Mouse (Mus musculus) intestine, postnatal 0 days (tissue): ENCODE measurements around the gene Tcf25. TPM values are rescaled to one million over a fixed set of nuclear protein-coding genes. Genes with fewer than 3 reads are reported as not detected.

ENCODE experiments used
- ATAC-seq: fragments of 200-750 bp; cut with Nextera tagmentation; 2 replicates; pipeline ENCODE4 v1.8.0; 2017; ENCODE audit warnings: mild to moderate bottlenecking, moderate TSS enrichment, moderate library complexity
- H3K27ac ChIP-seq: fragments of 300-500 bp; sonication (generic); 2 replicates; pipeline ENCODE4 v1.5.1; 2014; ENCODE audit warnings: mild to moderate bottlenecking, low read depth, low read length, moderate library complexity
- H3K27me3 ChIP-seq: fragments of 300-500 bp; sonication (generic); replicated peaks from 2 replicates; pipeline ENCODE4 v1.6.1; 2014; ENCODE audit warnings: low read length, mixed read lengths; ENCODE audit not compliant: control insufficient read depth, insufficient read depth
- H3K36me3 ChIP-seq: fragments of 300-500 bp; sonication (generic); 2 replicates; pipeline ENCODE4 v1.6.1; 2014; ENCODE audit warnings: mild to moderate bottlenecking, moderate library complexity; ENCODE audit not compliant: control insufficient read depth, insufficient read depth
- H3K4me1 ChIP-seq: fragments of 300-500 bp; sonication (generic); replicated peaks from 2 replicates; pipeline ENCODE4 v1.6.1; 2014; ENCODE audit warnings: antibody characterized with exemption, low read length, mixed read lengths; ENCODE audit not compliant: control insufficient read depth, insufficient read depth
- H3K4me2 ChIP-seq: fragments of 300-500 bp; sonication (generic); replicated peaks from 2 replicates; pipeline ENCODE4 v1.6.1; 2014; ENCODE audit warnings: low read depth, mild to moderate bottlenecking, moderate library complexity
- H3K4me3 ChIP-seq: fragments of 300-500 bp; sonication (generic); 2 replicates; pipeline ENCODE4 v1.5.1; 2014; ENCODE audit warnings: low read depth, low read length
- H3K9ac ChIP-seq: fragments of 300-500 bp; sonication (generic); 2 replicates; pipeline ENCODE4 v1.6.1; 2014; ENCODE audit warnings: mild to moderate bottlenecking, low read depth, low read length
- H3K9me3 ChIP-seq: fragments of 300-500 bp; sonication (generic); 2 replicates; pipeline ENCODE4 v1.6.1; 2016; ENCODE audit warnings: mixed run types; ENCODE audit not compliant: control insufficient read depth
- CTCF ChIP-seq: sonication (generic); IDR thresholded peaks from 2 replicates; pipeline ENCODE4 v1.5.1; 2016; ENCODE audit warnings: low read depth, mild to moderate bottlenecking, control low read depth, antibody characterized with exemption, moderate library complexity
- WGBS: fragments of 180-500 bp; shearing (Covaris S2); extraction: QIAGEN DNeasy Blood & Tissue Kit; methylation state at CpG from one replicate; pipeline ENCODE4 v1.1.7; 2014; 5-methylcytosine and 5-hydroxymethylcytosine counted together
- polyA plus RNA-seq: library from polyadenylated mRNA; unstranded; fragments of >200 nt; fragmentation: Nextera tagmentation; extraction: Ambion mirVana; gene quantifications from 2 replicates; pipeline ENCODE4 v1.2.1, GENCODE M21; 2015

The Tcf25 gene
- polyA plus RNA-seq, 1 experiment from 2014 or later, result 147 TPM

DNA sequence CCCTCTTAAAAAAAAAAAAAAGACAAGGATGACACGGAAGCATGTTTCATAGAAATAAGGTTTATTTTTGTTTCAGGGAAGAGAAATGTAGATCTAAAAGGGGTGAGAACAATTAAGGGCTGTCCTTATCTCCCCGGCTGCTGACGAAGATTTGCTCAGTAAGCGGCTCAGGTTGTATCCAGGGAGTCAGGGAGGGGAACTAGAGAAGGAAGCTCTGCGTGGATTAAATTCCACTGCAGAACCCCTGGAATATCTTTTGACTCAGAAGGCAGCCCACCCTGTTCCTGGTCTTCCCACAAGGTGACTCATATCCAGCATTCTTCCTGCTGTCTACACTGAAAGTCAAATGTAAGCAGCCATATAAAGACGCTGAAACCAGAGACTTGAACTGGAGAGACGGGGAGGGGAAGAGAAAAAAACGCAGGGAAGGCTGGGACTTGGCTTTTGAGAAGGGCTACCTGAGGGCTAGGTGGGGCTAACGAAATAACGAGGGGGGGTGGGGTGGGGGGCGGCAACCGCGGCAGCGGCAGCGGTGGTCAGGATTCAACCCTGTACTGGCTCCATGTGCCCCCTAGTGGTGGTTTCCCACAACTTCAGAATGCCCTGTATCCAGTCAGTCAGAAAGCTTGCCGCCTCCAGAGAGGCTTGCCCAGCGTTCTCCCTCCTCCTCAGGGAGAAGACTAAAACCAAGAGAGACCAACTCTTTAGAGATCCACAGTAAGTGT is 48.7 kb downstream of the Tcf25 start:
- Histone ChIP-seq H3K27ac (no peak overlapping the region), H3K9ac (no peak overlapping the region), H3K27me3 (no peaks in the 10 kb centered on the region), H3K4me1 (no peaks in the 10 kb centered on the region), H3K4me3 (peak overlapping the region; percentile 25), H3K4me2 (peak overlapping the region; percentile 58), H3K9me3 (peaks cover under 1% of the 10 kb centered on the region; the same call in 1 of the 2 replicates), H3K36me3 (no peaks in the 10 kb centered on the region)
- 4% methylated on average over 17 of the region's 17 CpGs for WGBS
- peak; percentile 58; the same call in 1 of the 2 replicates for ATAC-seq
- TF ChIP-seq CTCF, result peak; percentile 77

DNA sequence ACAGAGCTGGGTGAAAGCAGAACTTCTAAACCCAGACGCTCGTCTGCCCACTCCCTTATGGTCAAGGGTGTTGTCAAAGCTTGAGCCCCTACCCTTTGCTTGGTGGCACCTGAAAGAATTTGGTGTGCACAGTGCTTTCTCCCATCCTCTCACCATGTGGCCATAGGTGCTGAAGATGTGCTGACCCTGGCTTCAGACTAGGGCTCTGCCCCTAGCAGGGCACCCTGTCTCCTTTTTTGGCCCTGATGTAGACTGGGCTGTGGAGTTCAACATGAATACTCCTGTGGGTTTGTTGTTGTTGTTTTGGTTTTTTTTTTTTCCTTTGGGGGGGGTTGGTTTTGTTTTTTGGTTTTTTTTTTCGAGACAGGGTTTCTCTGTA is 49.2 kb downstream of the Tcf25 start:
- Histone ChIP-seq H3K9ac (no peak overlapping the region), H3K36me3 (no peaks in the 10 kb centered on the region), H3K27me3 (no peaks in the 10 kb centered on the region), H3K4me3 (no peak overlapping the region), H3K27ac (no peak overlapping the region), H3K4me2 (peak overlapping the region; percentile 58), H3K9me3 (peaks cover 6% of the 10 kb centered on the region; the same call in 1 of the 2 replicates), H3K4me1 (no peaks in the 10 kb centered on the region)
- TF ChIP-seq CTCF, result no peak
- ATAC-seq, result no peak
- WGBS, result 11% methylated on average over 3 of the region's 3 CpGs

DNA sequence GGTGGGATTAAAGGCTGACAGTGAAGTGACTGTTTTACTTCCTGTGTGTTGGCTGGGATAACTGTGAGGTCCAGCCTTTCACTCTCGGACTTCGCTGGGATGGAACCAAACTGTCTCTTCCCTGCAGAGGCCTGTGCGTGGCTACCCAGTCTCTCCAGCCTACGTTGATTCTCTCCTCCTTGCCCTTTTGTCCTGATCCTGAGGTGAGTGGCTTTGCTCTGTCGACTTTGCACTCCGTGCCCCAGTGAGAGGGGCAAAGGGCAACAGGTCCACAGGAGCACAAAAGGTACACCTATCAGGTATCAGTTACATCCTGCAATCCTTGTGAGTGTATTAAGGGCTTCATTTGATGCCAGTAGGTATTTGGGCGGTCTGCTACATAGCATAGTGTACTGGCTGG is 49.9 kb downstream of the Tcf25 start, which contains the start of gene Def8:
Gene Def8 (plus strand): TSS at position 87 of the 400 bp plus-strand sequence.
- TF ChIP-seq CTCF, result no peak
- Histone ChIP-seq H3K4me2 (peak within 1 kb of the TSS; percentile 58), H3K9ac (no peak within 1 kb of the TSS), H3K9me3 (peaks cover 12% of the 10 kb centered on the region; the same call in 1 of the 2 replicates), H3K36me3 (no peaks in the 10 kb centered on the region), H3K4me3 (peak within 1 kb of the TSS; percentile 25), H3K4me1 (no peaks in the 10 kb centered on the region), H3K27ac (no peak within 1 kb of the TSS), H3K27me3 (no peaks in the 10 kb centered on the region)
- 66% methylated on average over 7 of the region's 7 CpGs for WGBS
- ATAC-seq, result 0 out of 2 replicates have a peak, but pooled peaks have one; percentile 29

DNA sequence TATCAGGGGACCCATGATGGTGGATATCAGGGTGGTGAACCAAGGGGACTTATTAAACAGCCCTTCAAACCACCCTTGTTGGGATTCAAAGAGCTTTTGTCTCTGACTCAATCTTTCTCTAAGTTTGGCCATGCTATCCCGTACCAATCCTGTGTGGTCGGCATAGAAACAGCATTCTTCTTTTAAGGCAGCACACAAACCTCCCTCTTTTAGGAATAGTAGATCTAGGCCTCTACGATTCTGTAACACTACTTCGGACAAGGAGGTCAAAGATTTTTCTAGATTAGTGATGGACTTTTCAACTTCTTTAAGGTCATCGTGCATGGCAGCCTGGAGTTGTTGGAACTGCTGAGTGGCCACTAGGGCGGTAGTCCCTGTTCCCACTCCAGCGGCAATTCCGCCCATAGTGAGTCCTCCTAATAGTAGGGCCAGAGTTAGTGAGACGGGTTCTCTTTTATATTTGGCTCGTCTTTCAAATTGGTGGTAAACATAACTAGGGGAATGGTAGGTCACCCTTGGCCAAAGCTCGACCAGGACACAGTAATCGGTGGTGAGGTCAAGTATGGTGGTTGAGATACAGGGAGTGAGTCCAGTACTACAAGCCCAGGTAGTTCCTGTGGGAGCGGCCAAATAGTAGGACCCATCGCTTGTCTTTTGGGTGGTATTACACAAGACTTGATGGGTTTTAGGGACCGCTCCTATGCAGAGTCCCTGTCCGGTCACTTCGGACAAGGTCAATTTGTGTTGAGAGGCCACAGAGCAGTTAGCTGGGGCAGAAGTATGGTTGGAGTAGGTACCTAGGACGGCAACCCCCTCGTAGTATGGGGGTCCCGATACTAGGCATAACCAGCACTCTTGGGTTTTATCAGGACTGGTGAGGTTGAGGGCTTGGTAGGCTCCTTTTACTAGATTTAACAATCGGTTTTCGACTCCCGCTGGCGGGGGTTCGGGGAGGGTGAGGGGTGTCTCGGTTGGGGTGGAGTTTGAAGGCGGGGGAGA is 53.3 kb downstream of the Tcf25 start:
- H3K9ac ChIP-seq, result no peak overlapping the region
- WGBS, result 97% methylated on average over 27 of the region's 27 CpGs

DNA sequence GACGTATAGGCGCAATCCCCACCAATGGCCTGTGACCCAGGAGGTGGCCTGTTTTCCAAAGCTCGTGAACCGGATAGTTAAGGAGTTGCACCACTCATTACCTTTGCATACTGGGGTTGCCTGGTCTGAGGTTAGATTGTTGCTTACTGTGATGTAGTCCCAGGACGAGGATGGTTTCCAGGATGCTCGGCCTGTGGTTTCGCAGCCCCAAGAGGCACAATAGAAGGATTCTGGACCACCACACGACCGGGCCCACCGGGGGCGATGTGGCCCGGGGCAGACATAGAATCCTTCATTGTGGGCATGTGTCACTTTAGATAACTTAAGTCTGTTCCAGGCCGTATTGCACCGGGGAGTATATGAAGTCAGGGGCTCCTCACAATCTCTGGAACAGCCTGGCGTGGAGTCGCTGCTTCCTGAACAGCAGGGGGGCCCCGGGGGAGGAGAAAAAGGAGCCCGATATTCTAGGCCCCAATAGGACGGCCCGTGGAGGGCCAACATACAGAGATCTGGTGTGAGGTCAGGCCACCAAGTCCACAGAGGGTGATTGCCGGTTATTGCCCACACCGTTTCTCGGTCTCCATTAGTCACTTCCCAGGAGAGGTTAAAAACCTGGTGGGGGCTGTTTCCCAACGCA is 54.2 kb downstream of the Tcf25 start:
- H3K27ac ChIP-seq, result no peak overlapping the region
- 97% methylated on average over 24 of the region's 24 CpGs for whole genome bisulfite sequencing
- H3K9ac ChIP-seq, result no peak overlapping the region
- peaks cover 27% of the 10 kb centered on the region; the same call in 1 of the 2 replicates for H3K9me3 ChIP-seq
- no peak overlapping the region for H3K4me2 ChIP-seq
- no peak for ATAC-seq
- H3K27me3 ChIP-seq, result no peaks in the 10 kb centered on the region
- H3K4me3 ChIP-seq, result no peak overlapping the region
- TF ChIP-seq CTCF, result no peak
- no peaks in the 10 kb centered on the region for H3K36me3 ChIP-seq
- no peaks in the 10 kb centered on the region for H3K4me1 ChIP-seq

More for the DNA sequence above, 53.3 kb downstream of the Tcf25 start:
- Histone ChIP-seq H3K27ac (no peak overlapping the region), H3K4me1 (no peaks in the 10 kb centered on the region), H3K9me3 (peaks cover 24% of the 10 kb centered on the region; the same call in 1 of the 2 replicates), H3K36me3 (no peaks in the 10 kb centered on the region), H3K27me3 (no peaks in the 10 kb centered on the region), H3K4me3 (no peak overlapping the region), H3K4me2 (no peak overlapping the region)
- TF ChIP-seq CTCF, result no peak
- ATAC-seq, result no peak
